Mouse (Mus musculus) testis, postnatal 14 days (tissue): ENCODE measurements around the gene Zgpat.

Experiments used
- DNase-seq: peaks from one replicate; pipeline ENCODE4 v3.0.0; 2021; ENCODE audit warnings: low spot score

The Zgpat gene

DNA sequence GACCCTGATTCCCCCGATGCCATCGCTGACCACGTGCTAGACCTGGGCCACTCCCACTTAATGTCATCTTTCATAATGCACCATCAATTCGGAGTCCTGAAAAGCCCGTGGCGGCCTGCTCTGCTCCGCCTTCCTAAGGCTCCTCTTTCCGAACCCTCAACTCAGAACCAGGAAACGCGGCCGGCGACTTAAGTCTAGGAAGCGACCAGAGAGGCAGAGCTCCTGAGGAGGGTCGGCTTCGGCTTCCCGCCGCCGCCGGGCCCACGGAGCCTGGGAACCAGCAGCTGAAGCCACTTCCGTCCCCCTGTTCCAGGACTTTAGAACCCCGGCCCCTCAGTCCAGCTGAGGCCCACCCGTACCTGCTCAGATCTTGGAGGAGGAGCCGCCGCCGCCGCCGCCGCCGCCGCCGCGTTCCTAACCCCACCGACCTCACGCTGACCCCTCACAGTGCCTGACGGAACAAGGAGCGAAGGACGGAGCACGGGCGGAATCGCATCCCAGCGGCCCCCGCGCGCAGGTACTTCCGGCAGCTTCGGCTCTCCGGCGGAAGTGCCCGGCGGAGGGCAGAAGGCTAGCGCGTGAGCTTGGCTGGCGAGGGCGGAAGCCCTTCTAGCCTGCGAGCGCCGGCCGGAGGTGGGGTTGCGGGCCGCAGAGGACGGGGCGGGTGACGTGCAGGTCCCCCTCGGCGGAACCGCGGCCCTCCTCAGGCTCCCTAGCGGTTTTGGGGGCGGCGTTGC lies at the start of gene Zgpat, which contains the start of gene Arfrp1:
Zgpat (plus strand) TSS at position 69 of the 737 bp plus-strand sequence.
Arfrp1 (minus strand) TSS at position 545 of the 737 bp plus-strand sequence.
- peak; percentile 91 for DNase-seq

DNA sequence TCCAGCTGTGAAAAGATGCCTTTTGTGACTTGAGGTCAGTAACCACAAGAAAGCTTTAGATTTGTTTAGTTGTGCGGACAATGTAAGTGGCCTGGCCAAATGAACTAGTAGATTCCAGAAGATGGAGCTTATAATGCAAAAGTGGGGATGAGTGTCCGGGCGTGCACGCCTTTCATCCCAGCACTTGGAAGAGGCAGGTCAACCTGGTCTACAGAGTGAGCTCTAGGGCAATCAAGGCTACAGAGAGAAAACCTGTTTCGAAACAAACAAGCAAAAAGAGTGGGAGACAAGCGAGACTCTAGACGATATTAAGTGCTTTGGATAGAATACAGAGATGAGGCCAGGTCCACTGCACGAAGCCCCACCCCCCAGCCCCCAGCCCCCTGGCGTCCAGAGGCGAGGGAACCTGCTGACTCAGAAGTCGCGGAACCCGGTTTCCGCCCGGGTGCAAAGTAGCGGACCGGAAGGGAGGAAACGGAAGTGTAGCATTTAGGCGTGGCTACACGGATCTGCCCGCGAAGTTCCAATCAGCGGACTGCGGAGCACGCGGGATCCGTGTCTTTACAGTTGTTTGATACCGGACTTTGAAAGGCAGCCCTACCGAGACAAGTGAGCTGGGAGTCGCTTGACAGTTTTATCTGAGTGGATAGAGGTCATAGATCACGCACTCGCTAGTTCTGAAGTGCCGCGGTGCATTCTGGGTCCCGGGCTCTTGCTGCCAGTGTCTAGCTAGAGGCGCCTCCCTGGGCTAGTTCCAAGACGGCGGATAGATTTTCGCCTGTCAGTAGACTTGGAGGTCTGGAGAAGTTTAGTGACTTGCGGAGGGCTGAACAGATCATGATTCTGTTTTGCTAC lies 45.3 kb upstream of the Zgpat start, which contains the start of gene Rtel1:
Rtel1 (plus strand) TSS at position 492 of the 855 bp plus-strand sequence.
- DNase-seq = peak; percentile 87

DNA sequence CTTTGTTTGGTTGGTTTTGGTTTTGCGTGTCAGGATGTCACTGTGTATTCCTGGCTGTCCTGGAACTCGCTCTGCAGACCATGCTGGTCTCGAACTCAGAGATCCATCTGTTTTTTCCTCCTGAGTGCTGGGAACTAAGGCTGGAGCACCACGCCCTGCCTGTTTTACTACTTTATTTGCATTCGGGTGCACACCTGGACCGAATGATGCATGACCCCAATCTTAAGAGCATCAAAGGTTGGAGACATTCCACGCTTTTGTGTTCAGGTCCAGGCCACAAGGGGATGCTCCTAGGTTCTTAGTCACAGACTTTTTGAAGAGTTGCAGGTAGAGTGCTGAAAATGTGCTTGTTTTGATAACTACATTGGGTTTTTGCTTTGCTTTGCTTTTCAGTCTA lies 44.6 kb upstream of the Zgpat start:
- no peak for DNase-seq

DNA sequence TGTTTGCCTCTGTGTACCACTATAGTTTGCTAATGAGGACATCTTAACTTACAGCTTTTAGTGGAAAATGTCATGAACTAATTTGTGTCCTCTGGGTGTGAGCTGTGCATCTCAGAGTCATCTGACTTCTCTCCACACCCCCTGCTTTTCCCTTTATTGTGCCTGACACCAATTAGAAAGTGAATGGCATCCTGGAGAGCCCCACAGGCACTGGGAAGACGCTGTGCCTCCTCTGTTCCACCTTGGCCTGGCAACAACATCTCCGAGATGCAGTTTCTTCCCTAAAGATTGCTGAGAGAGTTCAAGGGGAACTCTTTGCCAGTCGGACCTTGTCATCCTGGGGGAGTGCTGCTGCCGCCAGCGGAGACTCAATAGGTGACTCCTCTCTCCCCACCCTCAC lies 42.6 kb upstream of the Zgpat start:
- no peak for DNase-seq

DNA sequence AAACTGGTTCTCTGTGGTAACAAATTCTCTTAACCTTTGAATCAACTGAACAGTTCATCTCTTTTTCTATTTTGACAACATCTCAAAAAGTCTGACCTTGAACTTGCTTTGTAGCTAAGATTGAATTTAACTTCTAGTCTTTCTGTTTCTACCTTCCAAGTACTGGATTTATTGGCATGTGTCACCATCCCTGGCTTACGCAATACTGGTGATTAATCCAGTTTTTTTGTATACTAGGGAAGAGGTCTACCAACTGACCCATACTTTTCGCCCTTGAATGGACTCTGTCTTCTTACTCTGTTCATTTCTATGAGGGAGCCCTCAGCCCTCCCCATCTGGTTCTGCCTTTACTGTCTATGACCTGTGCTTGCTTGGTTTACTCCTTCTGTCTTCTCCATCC lies 38.6 kb upstream of the Zgpat start:
- no peak for DNase-seq

DNA sequence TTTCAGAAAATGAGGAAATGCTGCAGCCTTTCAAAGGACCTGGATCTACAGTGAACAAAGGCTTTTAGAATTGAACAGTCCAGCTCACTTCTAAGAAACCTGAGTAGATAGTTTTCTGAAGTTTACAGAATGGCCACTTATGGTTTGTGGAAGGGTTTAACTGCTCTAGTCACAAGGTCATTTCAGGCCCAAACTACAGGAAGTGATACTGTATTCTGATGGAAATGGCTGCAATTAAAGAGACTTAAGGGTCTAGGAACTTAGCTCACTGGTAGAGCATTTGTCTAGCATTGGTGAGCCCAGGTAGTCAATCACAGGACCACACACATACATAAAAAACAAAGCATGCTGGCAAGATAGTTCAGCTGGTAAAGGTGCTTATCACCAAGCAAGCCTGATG lies 32.2 kb upstream of the Zgpat start:
- no peak for DNase-seq

DNA sequence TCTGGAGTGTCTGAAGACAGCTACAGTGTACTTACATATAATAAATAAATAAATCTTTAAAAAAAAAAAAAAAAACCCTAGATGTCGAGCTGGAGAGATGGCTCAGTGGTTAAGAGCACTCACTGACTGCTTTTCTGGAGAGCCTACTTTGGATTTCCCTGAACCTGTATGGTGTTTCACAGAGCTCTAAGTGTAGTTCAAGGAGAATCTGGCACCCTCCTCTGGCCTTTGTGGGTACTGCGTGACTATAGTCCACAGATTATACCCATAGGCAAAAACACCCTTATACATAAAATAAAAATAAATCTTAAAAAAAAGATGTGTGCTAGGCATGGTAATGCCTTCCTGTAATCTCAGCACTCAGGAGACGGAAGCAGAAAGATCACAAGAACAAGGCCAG lies 30.7 kb upstream of the Zgpat start:
- no peak for DNase-seq

DNA sequence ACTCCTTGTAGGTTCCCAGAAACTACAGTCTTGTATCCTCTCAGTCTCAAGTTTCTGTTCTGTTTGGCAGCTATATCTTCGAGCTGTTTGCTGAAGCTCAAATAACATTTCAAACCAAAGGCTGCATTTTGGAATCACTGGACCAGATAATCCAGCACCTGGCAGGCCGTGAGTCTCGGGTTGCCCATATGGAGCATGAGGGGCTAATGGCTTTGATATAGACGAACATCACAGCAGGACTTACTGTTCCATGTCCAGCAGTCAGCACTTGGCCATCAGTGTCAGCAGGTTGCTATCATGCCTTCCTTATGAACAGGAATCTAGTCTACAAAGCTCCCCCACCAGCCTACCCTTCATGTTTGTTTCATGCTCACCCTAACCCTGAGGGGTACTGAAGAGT lies 24.3 kb upstream of the Zgpat start:
- DNase-seq = no peak

DNA sequence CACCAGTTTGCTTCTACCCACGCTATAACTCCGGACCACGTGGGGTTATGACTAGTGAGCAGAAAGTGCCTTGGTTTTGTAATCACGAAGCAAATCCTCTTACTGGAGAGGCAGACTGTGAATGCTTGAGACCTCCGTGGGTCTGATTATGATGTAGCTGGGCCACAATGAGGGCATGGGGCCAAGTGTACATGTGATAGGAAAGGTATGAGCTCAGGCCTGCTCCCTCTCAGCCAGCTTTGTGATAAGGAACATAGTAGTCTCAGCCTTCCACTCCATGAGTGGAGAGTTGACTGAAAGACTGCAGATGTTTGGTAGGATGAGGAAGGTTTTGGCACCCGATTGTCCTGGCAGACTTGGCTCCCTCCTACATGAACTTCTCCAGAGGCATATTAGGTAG lies 22.0 kb upstream of the Zgpat start:
- DNase-seq = no peak

DNA sequence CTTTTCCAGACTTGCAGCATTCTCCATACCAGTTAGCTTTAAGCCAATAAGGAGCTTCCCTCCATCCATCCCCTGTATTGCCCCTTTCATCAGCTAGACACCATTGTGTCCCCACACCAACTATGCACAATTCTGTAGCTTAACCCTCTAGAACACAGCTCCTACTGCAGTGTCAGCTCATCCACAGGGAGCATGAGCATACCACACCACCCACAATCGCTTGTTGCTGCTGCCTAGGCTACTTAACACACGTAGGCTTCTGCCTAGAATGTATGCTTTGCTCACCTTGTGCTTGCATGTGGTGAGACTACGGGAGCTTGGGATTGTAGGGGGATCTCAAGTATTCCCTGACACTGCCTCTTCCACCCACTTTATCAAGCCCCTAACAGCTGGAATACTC lies 7.9 kb upstream of the Zgpat start:
- no peak for DNase-seq

DNA sequence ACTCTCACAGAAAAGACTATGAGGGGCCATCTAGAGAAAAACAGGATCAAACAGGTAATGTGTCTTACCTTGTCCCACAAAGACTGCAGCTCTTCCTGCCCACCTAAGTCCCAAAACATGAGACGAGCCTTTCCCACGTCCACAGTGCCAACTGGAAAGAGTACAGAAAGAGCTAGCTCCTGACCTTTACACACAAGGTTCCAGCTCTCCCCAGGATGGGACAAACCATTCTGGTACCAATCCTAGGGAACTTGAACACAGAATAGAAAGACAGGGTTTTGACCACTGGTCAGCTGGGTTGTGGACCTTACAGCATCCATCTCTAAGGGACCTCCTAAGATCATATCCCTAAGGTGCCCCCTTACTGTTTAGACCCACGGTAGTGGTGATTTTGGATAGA lies 782 bp upstream of the Zgpat start:
- DNase-seq = no peak

DNA sequence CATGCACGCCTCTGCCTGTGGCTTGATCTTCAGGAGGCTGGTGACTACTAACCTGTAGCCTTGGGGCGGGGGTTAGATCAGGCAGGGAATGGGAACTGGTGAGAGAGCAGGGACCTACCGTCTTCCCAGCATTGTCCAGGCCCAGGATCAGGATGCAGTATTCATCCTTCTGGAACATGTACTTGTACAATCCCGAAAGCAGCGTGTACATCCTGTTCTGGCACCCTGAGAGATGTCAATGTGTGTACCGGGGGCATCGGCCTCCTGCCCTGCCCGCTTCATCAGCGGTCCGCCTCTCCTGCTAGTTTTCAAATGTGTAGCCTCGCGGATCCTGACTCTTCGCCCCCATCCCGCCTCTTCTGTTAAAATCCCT lies 255 bp upstream of the Zgpat start:
- DNase-seq = no peak

DNA sequence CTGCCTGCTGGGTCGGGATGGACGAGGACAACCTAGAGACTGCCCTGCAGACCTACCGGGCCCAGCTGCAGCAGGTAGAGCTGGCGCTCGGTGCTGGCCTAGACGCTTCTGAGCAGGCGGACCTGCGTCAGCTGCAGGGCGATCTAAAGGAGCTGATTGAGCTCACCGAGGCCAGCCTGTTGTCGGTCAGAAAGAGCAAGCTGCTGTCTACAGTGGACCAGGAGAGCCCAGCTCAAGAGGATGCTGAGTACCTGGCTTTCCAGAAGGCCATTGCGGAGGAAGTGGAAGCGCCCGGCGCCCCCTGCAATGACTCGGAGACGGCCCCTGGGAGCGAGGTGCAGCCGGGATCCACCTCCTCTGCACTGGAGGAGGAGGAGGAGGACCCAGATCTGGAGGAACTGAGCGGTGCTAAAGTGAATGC lies 937 bp downstream of the Zgpat start:
- DNase-seq = no peak

DNA sequence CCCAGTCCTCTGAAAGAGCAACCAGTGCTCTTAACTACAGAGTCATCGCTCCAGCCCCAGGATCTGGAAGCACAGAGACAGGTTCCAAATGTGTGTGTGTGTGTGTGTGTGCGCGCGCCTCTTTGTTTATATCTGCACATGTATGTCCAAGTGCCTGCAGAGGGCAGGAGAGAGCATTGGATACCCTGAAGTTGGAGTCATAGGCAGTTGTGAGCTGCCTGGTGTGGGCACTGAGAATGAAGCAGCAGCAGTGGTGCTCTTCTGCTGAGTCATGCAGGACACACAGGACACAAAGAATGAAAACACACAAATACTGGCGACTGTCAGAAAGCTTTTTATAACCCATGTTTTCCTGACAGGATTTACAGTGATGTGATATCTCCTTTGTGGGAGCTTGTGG lies 5.3 kb downstream of the Zgpat start:
- DNase-seq = no peak

DNA sequence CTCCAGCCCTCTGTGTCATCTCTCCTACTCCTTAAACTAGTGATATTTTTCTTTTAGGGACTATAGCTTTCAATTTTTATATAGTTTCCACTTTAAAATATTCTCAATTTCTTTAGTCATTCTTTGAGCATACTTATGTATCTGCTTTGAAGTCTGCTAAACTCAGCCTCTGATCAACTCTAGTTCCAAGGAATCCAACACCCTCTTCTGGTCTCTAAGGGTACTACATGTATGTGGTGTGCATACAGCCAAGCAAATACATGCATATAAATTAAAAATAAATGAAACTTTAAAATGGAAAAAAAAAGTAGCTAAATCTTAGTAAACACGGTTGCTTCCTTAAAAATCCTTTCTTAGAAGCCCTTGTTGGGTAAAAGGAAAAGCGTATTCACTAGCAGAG lies 11.1 kb downstream of the Zgpat start:
- no peak for DNase-seq

DNA sequence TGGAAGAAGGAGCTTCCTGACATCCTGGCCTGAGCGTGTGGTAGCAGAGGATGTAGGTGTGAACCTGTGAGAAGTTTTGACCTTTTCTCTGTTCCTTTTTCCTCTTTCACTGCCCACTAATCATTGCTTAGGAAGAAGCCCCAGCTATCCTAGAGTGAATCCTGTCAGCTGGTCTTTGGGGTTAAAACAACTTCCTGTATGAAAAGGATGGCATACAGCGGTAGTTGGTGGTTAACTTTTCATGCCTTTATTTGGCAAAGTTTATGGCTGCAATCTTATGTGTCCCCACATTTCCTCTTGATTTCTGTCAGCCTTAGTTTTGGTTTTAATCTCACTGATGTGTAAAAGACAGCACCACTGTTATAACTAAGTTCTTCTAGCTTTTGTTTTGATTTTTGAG lies 12.5 kb downstream of the Zgpat start:
- no peak for DNase-seq

DNA sequence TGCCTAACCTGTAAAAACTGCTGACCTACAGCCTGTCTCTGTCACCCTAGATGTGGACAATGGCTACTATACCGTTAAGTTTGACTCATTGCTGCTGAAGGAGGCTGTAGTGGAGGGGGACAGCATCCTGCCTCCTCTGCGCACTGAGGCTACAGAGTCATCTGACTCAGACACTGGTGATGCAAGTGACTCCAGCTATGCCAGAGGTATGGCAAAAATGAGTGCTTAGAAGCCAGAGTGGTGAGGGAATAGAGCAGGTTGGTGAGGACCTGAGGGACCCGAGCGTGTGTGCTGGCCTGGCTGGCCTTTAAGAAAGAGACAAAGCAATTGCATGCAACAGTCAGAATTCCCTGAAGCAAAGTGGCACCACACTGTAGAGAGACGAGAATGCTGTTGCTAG lies 14.0 kb downstream of the Zgpat start:
- no peak for DNase-seq

DNA sequence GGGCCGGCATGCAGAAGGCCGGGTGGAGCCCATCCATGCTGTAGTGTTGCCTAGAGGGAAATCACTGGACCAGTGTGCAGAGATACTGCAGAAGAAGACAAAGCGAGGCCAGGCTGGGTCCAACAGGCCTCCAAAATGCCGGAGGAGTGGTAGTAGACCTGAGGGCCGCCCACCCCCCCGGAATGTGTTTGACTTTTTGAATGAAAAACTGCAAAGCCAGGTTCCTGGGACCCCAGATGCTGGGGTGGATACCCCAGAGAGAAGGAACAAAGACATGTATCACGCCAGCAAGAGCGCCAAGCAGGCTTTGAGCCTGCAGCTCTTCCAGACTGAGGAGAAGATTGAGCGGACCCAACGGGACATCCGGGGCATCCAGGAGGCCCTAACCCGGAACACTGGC lies 15.1 kb downstream of the Zgpat start, which contains the start of gene Lime1:
Lime1 (plus strand) TSS at position 301 of the 400 bp plus-strand sequence.
- no peak for DNase-seq

DNA sequence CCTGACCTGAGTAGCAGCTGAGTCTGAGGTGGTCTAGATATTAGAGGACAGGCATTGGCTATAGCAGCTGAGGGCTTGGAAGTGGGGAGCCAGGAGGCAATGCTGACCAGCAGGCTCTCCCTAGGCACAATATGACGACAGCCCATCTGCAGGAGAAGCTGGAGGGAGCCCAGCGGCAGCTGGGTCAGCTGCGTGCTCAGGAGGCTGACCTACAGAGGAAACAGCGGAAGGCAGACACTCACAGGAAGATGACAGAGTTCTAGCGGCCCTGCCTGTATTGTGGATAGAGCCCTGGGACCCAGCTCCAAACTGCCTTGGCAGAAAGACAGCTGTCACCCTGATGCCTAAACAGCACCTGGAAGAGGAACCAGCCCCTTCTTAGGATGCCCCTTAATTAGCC lies 15.5 kb downstream of the Zgpat start:
- DNase-seq = no peak

DNA sequence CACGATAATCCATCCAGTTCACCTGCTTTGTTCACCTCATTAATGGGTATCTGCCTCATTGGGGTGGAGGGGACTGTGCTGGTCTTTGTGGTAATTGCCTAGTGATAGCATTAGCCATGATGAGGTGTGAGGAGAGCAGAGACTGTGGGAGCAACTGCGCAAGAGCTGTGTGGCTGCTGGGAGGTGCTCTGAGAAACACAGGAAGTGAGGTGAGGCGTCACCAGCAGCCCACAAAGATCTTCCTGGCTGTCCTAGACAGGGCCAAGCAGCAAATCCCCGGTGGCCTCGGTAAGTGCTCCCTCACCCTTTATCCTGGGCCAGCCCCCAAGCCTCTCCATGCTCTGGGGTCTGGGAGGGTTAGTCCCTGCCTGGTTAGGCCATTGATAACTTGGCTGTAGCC lies 16.4 kb downstream of the Zgpat start:
- no peak for DNase-seq

DNA sequence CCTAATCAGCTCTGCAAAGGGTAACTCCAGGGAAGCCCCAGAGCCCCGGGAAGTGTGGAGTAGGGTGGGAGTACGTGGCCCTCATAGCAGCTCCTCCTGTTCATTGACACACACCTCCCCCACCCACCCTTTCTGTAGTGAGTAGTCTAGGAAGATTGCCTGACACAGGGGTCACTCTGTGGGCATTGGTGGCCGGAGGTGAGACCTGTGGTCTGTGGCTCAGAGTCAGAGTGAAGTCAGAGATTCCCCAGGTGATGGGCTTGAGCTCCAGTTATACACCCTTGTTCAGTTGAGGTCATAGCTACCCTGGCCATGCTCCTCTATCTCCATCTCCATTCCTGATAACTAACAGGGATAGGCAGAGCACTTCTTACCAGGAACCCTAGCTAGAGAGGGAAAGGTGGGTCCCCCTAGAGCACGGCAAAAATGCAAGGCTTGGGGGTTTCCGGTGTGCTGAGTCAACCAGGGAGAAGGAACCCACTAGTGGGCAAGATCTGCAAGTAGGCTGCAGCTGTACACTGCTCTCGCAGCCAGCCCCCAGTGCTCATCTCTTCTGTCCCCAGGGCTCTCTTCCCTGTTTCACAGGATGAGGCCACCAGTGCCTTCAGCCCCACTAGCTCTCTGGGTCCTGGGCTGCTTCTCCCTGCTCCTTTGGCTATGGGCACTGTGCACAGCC lies 17.0 kb downstream of the Zgpat start:
- DNase-seq = no peak

DNA sequence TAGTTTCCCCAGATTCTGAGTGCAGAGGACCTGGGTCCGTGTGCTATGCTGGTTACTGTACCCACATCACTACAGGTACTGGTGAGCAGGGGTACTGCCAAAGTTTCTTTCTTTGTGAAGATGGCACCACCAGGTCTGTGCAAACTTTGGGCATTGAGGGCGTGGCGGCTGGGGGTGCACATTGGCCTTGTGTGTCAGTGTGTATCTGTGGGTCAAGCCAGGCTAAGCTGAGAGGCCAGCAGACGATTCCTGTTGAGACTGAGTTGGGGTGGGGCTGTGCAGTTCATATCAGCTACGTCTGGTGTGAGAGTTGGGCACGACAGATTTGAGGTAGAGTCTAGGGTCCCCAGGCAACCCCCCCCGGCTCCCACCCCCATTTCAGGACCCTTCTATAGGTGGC lies 19.7 kb downstream of the Zgpat start:
- DNase-seq = no peak

DNA sequence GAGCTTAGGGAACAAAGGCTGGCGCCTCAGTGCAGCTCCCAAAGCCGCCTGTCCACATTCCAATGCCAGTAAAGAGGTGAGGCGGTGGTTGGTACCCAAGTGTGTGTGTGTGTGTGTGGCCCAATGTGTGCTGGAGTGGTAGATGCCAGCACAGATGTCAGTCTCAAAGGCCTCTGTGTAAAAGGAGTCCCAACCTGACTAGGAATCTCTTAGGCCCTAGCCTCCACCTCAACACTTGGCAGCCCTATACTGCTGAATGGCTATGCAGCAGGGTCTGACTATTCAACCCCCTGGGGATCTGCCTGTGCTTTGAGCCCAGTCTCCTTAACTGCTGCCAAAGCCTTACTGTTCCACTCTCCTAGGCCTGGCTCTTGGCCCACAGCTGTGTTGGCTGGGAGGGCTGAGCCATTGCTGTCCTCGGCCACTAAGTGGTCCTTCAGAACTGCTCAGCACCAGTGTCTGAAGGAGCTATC lies 20.2 kb downstream of the Zgpat start:
- peak; percentile 56 for DNase-seq
